ENCODE assay signal across 11 mouse cellular contexts in genomic region chr14:20846214-20846613, GRCm38 (mm10). TPM values are rescaled to one million over a fixed set of nuclear protein-coding genes. Genes with fewer than 3 reads are reported as not detected.
DNase-seq lines count a peak whose midpoint lies in the region; ATAC-seq and TF ChIP-seq lines count a peak whose summit lies in the region.
"Had no signal": no experiment of that assay in that cellular context is flagged by ENCODE, and none has a peak within 500 bp of the region (broad histone marks: within the 10 kb centered on the region; RNA-seq: fewer than 3 reads in every experiment).

No protein-coding gene starts in this region.

- 77% methylated on average over 7 of the region's 7 CpGs for WGBS in kidney, embryonic 16.5 days
- 11% methylated on average over 7 of the region's 7 CpGs for WGBS in bone marrow, adult 2 months
- 60% methylated on average over 7 of the region's 7 CpGs for WGBS in lung, embryonic 16.5 days

- peak overlapping the region; percentile 78 for H3K27ac ChIP-seq in kidney, embryonic 16.5 days (ENCODE audit: low read length)
- peak overlapping the region; percentile 90 for H3K27ac ChIP-seq in bone marrow, adult 2 months (ENCODE audit: control insufficient read depth, insufficient read depth, low read depth, low read length, poor library complexity)
- H3K27ac ChIP-seq in lung, embryonic 16.5 days (ENCODE audit: low read length): no peak overlapping the region
- H3K27ac ChIP-seq: hindbrain, embryonic 13.5 days had no signal

- no peak for TF ChIP-seq POLR2A in bone marrow, adult 2 months (IDR thresholded peaks at IDR 0.05; ENCODE audit: borderline replicate concordance, control insufficient read depth, low read depth, low read length)

- no peak for TF ChIP-seq CTCF in E14TG2a.4 (conservative IDR thresholded peaks at IDR 0.05; ENCODE audit: low read length)
- no peak for TF ChIP-seq CTCF in bone marrow, adult 2 months (IDR thresholded peaks at IDR 0.05; ENCODE audit: control insufficient read depth, insufficient read depth, low read length)

- no peak for ATAC-seq in kidney, embryonic 16.5 days (ENCODE audit: low FRiP score, low TSS enrichment)
- ATAC-seq in lung, embryonic 16.5 days (ENCODE audit: low read depth): peak; percentile 62; the same call in 1 of the 2 replicates
- ATAC-seq in erythroid progenitor cell, adult 5-6 weeks (replicated peaks; ENCODE audit: low FRiP score, poor library complexity, severe bottlenecking): no peak

- no peaks in the 10 kb centered on the region for H3K9me3 ChIP-seq in kidney, embryonic 16.5 days (ENCODE audit: low read length)
- H3K9me3 ChIP-seq in E14TG2a.4 (ENCODE audit: low read length): no peaks in the 10 kb centered on the region
- H3K9me3 ChIP-seq in lung, embryonic 16.5 days (ENCODE audit: control insufficient read depth, low read length): no peaks in the 10 kb centered on the region
- H3K9me3 ChIP-seq: hindbrain, embryonic 13.5 days had no signal

- no peaks in the 10 kb centered on the region for H3K36me3 ChIP-seq in kidney, embryonic 16.5 days (ENCODE audit: insufficient read depth, low read length)
- H3K36me3 ChIP-seq in E14TG2a.4 (ENCODE audit: insufficient read depth, low read length): no peaks in the 10 kb centered on the region
- no peaks in the 10 kb centered on the region for H3K36me3 ChIP-seq in lung, embryonic 16.5 days (ENCODE audit: control insufficient read depth, insufficient read depth, low read length)
- H3K36me3 ChIP-seq: hindbrain, embryonic 13.5 days had no signal

- DNase-seq in kidney, adult 11 months: no peak
- DNase-seq in left cerebral cortex, adult 9 months (ENCODE audit: low spot score in 2 of 2): no peak
- no peak for DNase-seq in urinary bladder, postnatal 36 days (ENCODE audit: low spot score in 2 of 2)
- DNase-seq: cerebellum, postnatal 10 days; left cerebral cortex, postnatal 4 days had no signal

- no peak overlapping the region for H3K9ac ChIP-seq in kidney, embryonic 16.5 days (replicated peaks; ENCODE audit: low read length)
- H3K9ac ChIP-seq in lung, embryonic 16.5 days (ENCODE audit: low read length): no peak overlapping the region
- H3K9ac ChIP-seq: hindbrain, embryonic 13.5 days had no signal

- peaks cover 16% of the 10 kb centered on the region for H3K4me1 ChIP-seq in kidney, embryonic 16.5 days (ENCODE audit: insufficient read depth, low read length)
- peaks cover 42% of the 10 kb centered on the region for H3K4me1 ChIP-seq in E14TG2a.4 (replicated peaks; ENCODE audit: low read depth, low read length)
- H3K4me1 ChIP-seq in bone marrow, adult 2 months (ENCODE audit: control insufficient read depth, insufficient read depth, low read length): peaks cover 6% of the 10 kb centered on the region
- H3K4me1 ChIP-seq in lung, embryonic 16.5 days (replicated peaks; ENCODE audit: control insufficient read depth, insufficient read depth, low read length): no peaks in the 10 kb centered on the region
- H3K4me1 ChIP-seq: hindbrain, embryonic 13.5 days had no signal

- H3K27me3 ChIP-seq in kidney, embryonic 16.5 days (ENCODE audit: insufficient read depth, low read length): no peaks in the 10 kb centered on the region
- peaks cover 36% of the 10 kb centered on the region for H3K27me3 ChIP-seq in E14TG2a.4 (ENCODE audit: insufficient read depth, low read length)
- no peaks in the 10 kb centered on the region for H3K27me3 ChIP-seq in lung, embryonic 16.5 days (ENCODE audit: control insufficient read depth, insufficient read depth, low read depth, low read length)
- H3K27me3 ChIP-seq: hindbrain, embryonic 13.5 days had no signal

- H3K4me3 ChIP-seq in kidney, embryonic 16.5 days (ENCODE audit: low read length): no peak overlapping the region
- H3K4me3 ChIP-seq in E14TG2a.4 (replicated peaks; ENCODE audit: low read length): peak overlapping the region; percentile 49
- H3K4me3 ChIP-seq in bone marrow, adult 2 months (replicated peaks; ENCODE audit: control insufficient read depth, low read depth, low read length): peak overlapping the region; percentile 56
- H3K4me3 ChIP-seq in lung, embryonic 16.5 days (ENCODE audit: low read length): no peak overlapping the region
- H3K4me3 ChIP-seq: hindbrain, embryonic 13.5 days had no signal

- no peak overlapping the region for H3K4me2 ChIP-seq in kidney, embryonic 16.5 days (replicated peaks; ENCODE audit: low read depth, low read length)
- H3K4me2 ChIP-seq in lung, embryonic 16.5 days (ENCODE audit: low read depth, low read length): no peak overlapping the region
- H3K4me2 ChIP-seq: hindbrain, embryonic 13.5 days had no signal

RNA-seq across cellular contexts. Expression of gene Plau, which starts 9.8 kb away (rescaled TPM):
- 21.7 and 21.8 TPM in 2 replicates for polyA plus RNA-seq in kidney, embryonic 16.5 days (2015; fragmentation: Nextera tagmentation; extraction: Ambion mirVana)
- 1.8 and 6.9 TPM in 2 replicates for polyA plus RNA-seq in bone marrow, adult 2 months (2011; ENCODE audit: insufficient read depth, insufficient read length, low replicate concordance, missing spikeins)
- 1.8 and 2.1 TPM in 2 replicates for polyA plus RNA-seq in lung, embryonic 16.5 days (2015; fragmentation: Nextera tagmentation; extraction: Ambion mirVana)
- total RNA-seq in erythroid progenitor cell, adult 5-6 weeks (2015; ENCODE audit: low replicate concordance): 2.5 TPM in 1 of 2 replicates, not detected in the other
- total RNA-seq in erythroid progenitor cell, adult 5-6 weeks (2017; ENCODE audit: low replicate concordance): 1.6 and 2.1 TPM in 2 replicates

RNA-seq across cellular contexts. Expression of gene Camk2g, which starts 52.3 kb away (rescaled TPM):
- 41.7 and 46.0 TPM in 2 replicates for polyA plus RNA-seq in kidney, embryonic 16.5 days (2015; fragmentation: Nextera tagmentation; extraction: Ambion mirVana)
- polyA plus RNA-seq in bone marrow, adult 2 months (2011; ENCODE audit: insufficient read depth, insufficient read length, low replicate concordance, missing spikeins): 4.8 and 13.8 TPM in 2 replicates
- 33.7 and 37.0 TPM in 2 replicates for polyA plus RNA-seq in lung, embryonic 16.5 days (2015; fragmentation: Nextera tagmentation; extraction: Ambion mirVana)
- total RNA-seq in erythroid progenitor cell, adult 5-6 weeks (2015; ENCODE audit: low replicate concordance): 6.7 and 7.2 TPM in 2 replicates
- 3.6 and 6.9 TPM in 2 replicates for total RNA-seq in erythroid progenitor cell, adult 5-6 weeks (2017; ENCODE audit: low replicate concordance)

Comparison
In these comparisons a context has a peak if more than half of its experiments do, and no peak if none do; other contexts are left out.
1. H3K4me3 ChIP-seq: peak in E14TG2a.4 (single experiment) and bone marrow, adult 2 months (single experiment); none in kidney, embryonic 16.5 days (single experiment) and lung, embryonic 16.5 days (single experiment).